Mouse (Mus musculus) cortical plate, adult 2 months (tissue): ENCODE measurements around the gene Alpk1. TPM values are rescaled to one million over a fixed set of nuclear protein-coding genes. Genes with fewer than 3 reads are reported as not detected.
A peak's percentile ranks its signal among the peaks of the same experiment; 100 is the strongest.

Source experiments
- H3K27ac ChIP-seq: fragments of 200-500 bp; 2 replicates; pipeline ENCODE4 v1.5.1; 2012; ENCODE audit warnings: low read length, control low read depth, inconsistent platforms; ENCODE audit not compliant: insufficient read depth
- H3K4me1 ChIP-seq: fragments of 200-500 bp; 2 replicates; pipeline ENCODE4 v1.6.1; 2011; ENCODE audit warnings: low read length; ENCODE audit not compliant: control insufficient read depth, insufficient read depth
- H3K4me3 ChIP-seq: fragments of 200-500 bp; 2 replicates; pipeline ENCODE4 v1.5.1; 2011; ENCODE audit warnings: mild to moderate bottlenecking, low read length, control low read depth; ENCODE audit not compliant: insufficient read depth
- CTCF ChIP-seq: fragments of 200-500 bp; IDR thresholded peaks from 2 replicates; pipeline ENCODE4 v1.5.1; 2011; ENCODE audit warnings: mild to moderate bottlenecking, control low read depth, low read length; ENCODE audit not compliant: insufficient read depth; ENCODE audit errors: extremely low read depth
- POLR2A ChIP-seq: fragments of 200-500 bp; IDR thresholded peaks from 2 replicates; pipeline ENCODE4 v1.6.1; 2011; ENCODE audit warnings: mild to moderate bottlenecking, low read length, control low read depth; ENCODE audit not compliant: insufficient read depth; ENCODE audit errors: extremely low read depth
- polyA plus RNA-seq: library from polyadenylated mRNA; depleted of rRNA; stranded (reverse); fragments of >200 nt; gene quantifications from 2 replicates; pipeline ENCODE4 v1.2.3, GENCODE M21; 2012

The Alpk1 gene
- polyA plus RNA-seq, 1 experiment, result 4.3 TPM

- Histone ChIP-seq H3K4me1 (no peaks in the 10 kb centered on the region), H3K4me3 (no peak overlapping the region), H3K27ac (no peak overlapping the region)
- TF ChIP-seq POLR2A (no peak), CTCF (no peak)
Measured at GRCm38 (mm10) chr3:127720050-127720449, 60.3 kb downstream of the Alpk1 start.

- no peak overlapping the region for H3K27ac ChIP-seq
- no peaks in the 10 kb centered on the region for H3K4me1 ChIP-seq
- no peak overlapping the region for H3K4me3 ChIP-seq
- TF ChIP-seq POLR2A (no peak), CTCF (no peak)
Measured at GRCm38 (mm10) chr3:127719601-127720000, 60.7 kb downstream of the Alpk1 start.

- Histone ChIP-seq H3K27ac (no peak overlapping the region), H3K4me3 (no peak overlapping the region), H3K4me1 (no peaks in the 10 kb centered on the region)
- TF ChIP-seq POLR2A (no peak), CTCF (no peak)
Measured at GRCm38 (mm10) chr3:127716759-127717158, 63.6 kb downstream of the Alpk1 start.

GRCm38 (mm10) chr3:127713112-127713511, 67.2 kb downstream of the Alpk1 start:
- no peak for TF ChIP-seq CTCF
- TF ChIP-seq POLR2A, result no peak
- H3K4me3 ChIP-seq, result no peak overlapping the region
- no peak overlapping the region for H3K27ac ChIP-seq
- H3K4me1 ChIP-seq, result no peaks in the 10 kb centered on the region

- H3K27ac ChIP-seq, result no peak overlapping the region
- H3K4me1 ChIP-seq, result no peaks in the 10 kb centered on the region; the same call in 1 of the 2 replicates
- no peak overlapping the region for H3K4me3 ChIP-seq
- TF ChIP-seq CTCF (no peak), POLR2A (no peak)
Measured at GRCm38 (mm10) chr3:127711536-127711935, 68.8 kb downstream of the Alpk1 start.

- peaks cover 2% of the 10 kb centered on the region; the same call in 1 of the 2 replicates for H3K4me1 ChIP-seq
- H3K27ac ChIP-seq, result no peak overlapping the region
- no peak overlapping the region for H3K4me3 ChIP-seq
- no peak for TF ChIP-seq CTCF
- no peak for TF ChIP-seq POLR2A
Measured at GRCm38 (mm10) chr3:127707089-127707485, 73.2 kb downstream of the Alpk1 start.

- TF ChIP-seq POLR2A, result no peak
- TF ChIP-seq CTCF, result no peak
- Histone ChIP-seq H3K27ac (no peak overlapping the region), H3K4me3 (0 out of 2 replicates have a peak overlapping the region, but pooled peaks have one; percentile 3), H3K4me1 (peaks cover 2% of the 10 kb centered on the region; the same call in 1 of the 2 replicates)
Measured at GRCm38 (mm10) chr3:127706445-127707088, 73.8 kb downstream of the Alpk1 start.

- H3K4me3 ChIP-seq, result 0 out of 2 replicates have a peak overlapping the region, but pooled peaks have one; percentile 3
- no peak overlapping the region for H3K27ac ChIP-seq
- TF ChIP-seq POLR2A (no peak), CTCF (no peak)
- peaks cover 2% of the 10 kb centered on the region; the same call in 1 of the 2 replicates for H3K4me1 ChIP-seq
Measured at GRCm38 (mm10) chr3:127705515-127706444, 74.5 kb downstream of the Alpk1 start.

- Histone ChIP-seq H3K4me3 (no peak overlapping the region), H3K4me1 (peaks cover 2% of the 10 kb centered on the region; the same call in 1 of the 2 replicates), H3K27ac (no peak overlapping the region)
- TF ChIP-seq POLR2A (no peak), CTCF (no peak)
Measured at GRCm38 (mm10) chr3:127705139-127705514, 75.2 kb downstream of the Alpk1 start.
